Mouse (Mus musculus) testis, adult 2 months (tissue): Measurements from ENCODE around the gene Brpf1.

Experiments used
- CTCF ChIP-seq: fragments of 200-500 bp; IDR thresholded peaks from 2 replicates; pipeline ENCODE4 v1.5.1; 2012; ENCODE audit warnings: low read depth, mild to moderate bottlenecking, inconsistent platforms, low read length, moderate library complexity; ENCODE audit not compliant: control insufficient read depth, insufficient read depth, insufficient replicate concordance
- POLR2A ChIP-seq: fragments of 200-500 bp; IDR thresholded peaks from 2 replicates; pipeline ENCODE4 v1.6.1; 2012; ENCODE audit warnings: low read depth, mild to moderate bottlenecking, inconsistent platforms, low read length, moderate library complexity; ENCODE audit not compliant: control insufficient read depth

DNA sequence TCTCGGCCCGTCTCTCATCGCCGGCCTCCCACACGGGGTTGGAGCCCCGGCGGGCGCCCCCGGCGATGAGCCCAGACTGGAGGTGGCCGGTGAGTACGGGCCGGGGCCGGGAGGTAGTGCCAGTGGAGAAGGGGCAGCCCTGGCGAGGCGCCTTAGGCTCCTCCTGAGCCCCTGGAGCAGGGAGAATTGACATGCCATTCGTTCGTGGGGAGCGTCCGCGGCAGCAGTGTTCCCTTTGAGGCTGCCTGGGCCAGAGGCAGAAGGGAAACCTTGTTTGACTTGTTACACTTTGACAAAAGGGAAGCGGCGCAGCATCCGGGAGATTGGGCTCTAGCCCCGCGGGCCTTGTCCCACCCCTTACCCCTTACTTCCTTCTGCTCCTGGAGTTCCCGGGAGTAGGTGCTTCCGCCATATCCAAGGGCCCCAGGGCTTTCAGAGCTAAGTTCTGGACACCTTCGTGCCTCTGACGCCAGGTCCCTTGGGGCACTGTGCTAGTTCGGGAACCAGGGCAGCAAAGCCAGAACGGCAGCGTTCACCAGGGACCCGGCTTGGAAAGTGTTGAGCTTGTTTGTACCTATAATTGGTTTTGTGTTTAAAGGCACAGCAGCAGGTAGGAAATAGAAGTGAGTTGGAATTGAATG is 664 bp downstream of the Brpf1 start:
- TF ChIP-seq POLR2A (no peak), CTCF (no peak)
